Mouse (Mus musculus): Measurements from ENCODE around the gene Ermp1. TPM values are rescaled to one million over a fixed set of nuclear protein-coding genes. Genes with fewer than 3 reads are reported as not detected.

The Ermp1 gene
- polyA plus RNA-seq (2014; fragmentation: Nextera tagmentation; extraction: Ambion mirVana) = 7.4 and 8.4 TPM in 2 replicates

- ATAC-seq (ENCODE audit: insufficient read depth) (peak; percentile 95), DNase-seq (peak; percentile 95)
- Histone ChIP-seq H3K4me3 (ENCODE audit: low read depth, low read length) (peak within 1 kb of the TSS; percentile 77), H3K9me3 (ENCODE audit: low read depth, low read length) (no peaks in the 10 kb centered on the region), H3K4me1 (ENCODE audit: insufficient read depth) (no peaks in the 10 kb centered on the region), H3K4me2 (peak within 1 kb of the TSS; percentile 73), H3K36me3 (ENCODE audit: insufficient read depth) (no peaks in the 10 kb centered on the region), H3K27ac (ENCODE audit: low read depth) (peak within 1 kb of the TSS; percentile 67; the same call in 1 of the 2 replicates), H3K9ac (peak within 1 kb of the TSS; percentile 72), H3K27me3 (ENCODE audit: insufficient read depth, low read length) (peaks cover 6% of the 10 kb centered on the region; the same call in 1 of the 2 replicates)
- WGBS = under 1% methylated on average over 87 of the region's 90 CpGs
- peak; percentile 90 for TF ChIP-seq CTCF (IDR thresholded peaks at IDR 0.05; ENCODE audit: low read depth)
Measured at GRCm38 (mm10) chr19:29647651-29648549, at the start of gene Ermp1. Gene Ermp1, minus strand, starts transcription at chr19:29648415.

GRCm38 (mm10) chr19:29697245-29697874 is 49.1 kb upstream of the Ermp1 start, which contains the start of gene Mlana:
Gene Mlana, plus strand, starts transcription at chr19:29697824.
- no peaks in the 10 kb centered on the region for H3K27me3 ChIP-seq (ENCODE audit: insufficient read depth, low read length)
- H3K9me3 ChIP-seq (ENCODE audit: low read depth, low read length) = no peaks in the 10 kb centered on the region; the same call in 1 of the 2 replicates
- no peak within 1 kb of the TSS for H3K4me3 ChIP-seq (ENCODE audit: low read depth, low read length)
- no peaks in the 10 kb centered on the region for H3K36me3 ChIP-seq (ENCODE audit: insufficient read depth)
- no peak within 1 kb of the TSS for H3K4me2 ChIP-seq
- no peaks in the 10 kb centered on the region for H3K4me1 ChIP-seq (ENCODE audit: insufficient read depth)
- DNase-seq = peak; percentile 31
- WGBS = 43% methylated on average over 3 of the region's 3 CpGs
- TF ChIP-seq CTCF (IDR thresholded peaks at IDR 0.05; ENCODE audit: low read depth) = no peak
- no peak for ATAC-seq (ENCODE audit: insufficient read depth)
- no peak within 1 kb of the TSS for H3K9ac ChIP-seq
- H3K27ac ChIP-seq (ENCODE audit: low read depth) = no peak within 1 kb of the TSS

GRCm38 (mm10) chr19:29696840-29697239 is 48.6 kb upstream of the Ermp1 start:
- Histone ChIP-seq H3K4me3 (ENCODE audit: low read depth, low read length) (no peak overlapping the region), H3K9me3 (ENCODE audit: low read depth, low read length) (no peaks in the 10 kb centered on the region; the same call in 1 of the 2 replicates), H3K4me2 (no peak overlapping the region), H3K27ac (ENCODE audit: low read depth) (no peak overlapping the region), H3K36me3 (ENCODE audit: insufficient read depth) (no peaks in the 10 kb centered on the region), H3K9ac (no peak overlapping the region), H3K4me1 (ENCODE audit: insufficient read depth) (no peaks in the 10 kb centered on the region), H3K27me3 (ENCODE audit: insufficient read depth, low read length) (no peaks in the 10 kb centered on the region)
- DNase-seq = no peak
- no peak for ATAC-seq (ENCODE audit: insufficient read depth)
- TF ChIP-seq CTCF (IDR thresholded peaks at IDR 0.05; ENCODE audit: low read depth) = no peak

GRCm38 (mm10) chr19:29696309-29696708 is 48.1 kb upstream of the Ermp1 start:
- Histone ChIP-seq H3K4me3 (ENCODE audit: low read depth, low read length) (no peak overlapping the region), H3K36me3 (ENCODE audit: insufficient read depth) (no peaks in the 10 kb centered on the region), H3K9ac (no peak overlapping the region), H3K9me3 (ENCODE audit: low read depth, low read length) (no peaks in the 10 kb centered on the region; the same call in 1 of the 2 replicates), H3K4me2 (no peak overlapping the region), H3K4me1 (ENCODE audit: insufficient read depth) (no peaks in the 10 kb centered on the region), H3K27ac (ENCODE audit: low read depth) (no peak overlapping the region), H3K27me3 (ENCODE audit: insufficient read depth, low read length) (no peaks in the 10 kb centered on the region)
- 91% methylated on average over 4 of the region's 4 CpGs for WGBS
- DNase-seq (no peak), ATAC-seq (ENCODE audit: insufficient read depth) (no peak)
- TF ChIP-seq CTCF (IDR thresholded peaks at IDR 0.05; ENCODE audit: low read depth) = no peak

GRCm38 (mm10) chr19:29695071-29695470 is 46.9 kb upstream of the Ermp1 start:
- no peak for TF ChIP-seq CTCF (IDR thresholded peaks at IDR 0.05; ENCODE audit: low read depth)
- WGBS = 90% methylated on average over 10 of the region's 10 CpGs

GRCm38 (mm10) chr19:29683844-29684540 is 35.8 kb upstream of the Ermp1 start:
- H3K36me3 ChIP-seq (ENCODE audit: insufficient read depth) = no peaks in the 10 kb centered on the region
- no peak overlapping the region for H3K9ac ChIP-seq
- 50% methylated on average over 16 of the region's 16 CpGs for WGBS
- peaks cover 16% of the 10 kb centered on the region; the same call in 1 of the 2 replicates for H3K27me3 ChIP-seq (ENCODE audit: insufficient read depth, low read length)
- peak; percentile 85 for TF ChIP-seq CTCF (IDR thresholded peaks at IDR 0.05; ENCODE audit: low read depth)
- H3K9me3 ChIP-seq (ENCODE audit: low read depth, low read length) = peaks cover 3% of the 10 kb centered on the region; the same call in 1 of the 2 replicates
- no peak overlapping the region for H3K4me3 ChIP-seq (ENCODE audit: low read depth, low read length)
- no peak overlapping the region for H3K4me2 ChIP-seq
- H3K4me1 ChIP-seq (ENCODE audit: insufficient read depth) = no peaks in the 10 kb centered on the region
- no peak overlapping the region for H3K27ac ChIP-seq (ENCODE audit: low read depth)
- no peak for ATAC-seq (ENCODE audit: insufficient read depth)
- DNase-seq = peak; percentile 85

More at GRCm38 (mm10) chr19:29695071-29695470, 46.9 kb upstream of the Ermp1 start:
- Histone ChIP-seq H3K4me1 (ENCODE audit: insufficient read depth) (no peaks in the 10 kb centered on the region), H3K9me3 (ENCODE audit: low read depth, low read length) (no peaks in the 10 kb centered on the region; the same call in 1 of the 2 replicates), H3K9ac (no peak overlapping the region), H3K36me3 (ENCODE audit: insufficient read depth) (no peaks in the 10 kb centered on the region), H3K4me3 (ENCODE audit: low read depth, low read length) (no peak overlapping the region), H3K4me2 (no peak overlapping the region), H3K27me3 (ENCODE audit: insufficient read depth, low read length) (no peaks in the 10 kb centered on the region), H3K27ac (ENCODE audit: low read depth) (no peak overlapping the region)
- no peak for ATAC-seq (ENCODE audit: insufficient read depth)
- no peak for DNase-seq
